Mouse (Mus musculus): ENCODE data around the gene BC004004.

The BC004004 gene

DNA sequence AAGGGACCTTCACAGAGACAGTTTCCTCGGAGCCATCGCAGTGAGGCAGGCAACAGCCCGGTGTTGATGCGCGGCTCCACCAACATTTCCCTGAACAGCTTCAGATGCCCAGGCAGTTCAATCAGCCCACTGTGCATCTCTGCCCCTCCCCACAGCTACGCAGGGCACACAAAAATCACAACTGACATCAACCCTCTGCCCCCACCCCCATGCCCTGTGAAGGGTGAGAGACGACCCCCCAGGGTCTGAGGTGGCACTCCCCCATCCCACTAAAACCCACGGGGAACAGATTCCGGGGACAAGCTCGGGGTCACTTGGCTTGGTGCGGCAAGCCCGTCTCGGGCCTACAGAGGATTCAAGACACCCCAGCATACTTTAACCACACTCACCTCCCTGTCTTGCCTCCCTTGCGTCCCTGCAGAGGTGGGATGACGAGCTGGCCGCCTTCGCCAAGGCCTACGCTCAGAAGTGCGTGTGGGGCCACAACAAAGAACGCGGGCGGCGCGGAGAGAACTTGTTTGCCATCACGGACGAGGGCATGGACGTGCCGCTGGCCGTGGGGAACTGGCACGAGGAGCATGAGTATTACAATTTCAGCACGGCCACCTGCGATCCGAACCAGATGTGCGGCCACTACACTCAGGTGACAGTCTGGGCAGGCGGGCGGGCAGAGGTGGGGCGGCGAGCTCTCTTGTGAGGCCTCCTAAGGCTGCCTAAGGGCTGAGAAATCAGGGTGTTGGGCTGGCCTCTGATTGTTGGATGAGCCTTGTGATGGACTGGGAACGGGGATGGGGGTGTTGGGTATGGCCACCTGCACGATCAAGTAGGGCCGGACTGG lies 53.4 kb downstream of the BC004004 start:
- no peak for DNase-seq (ENCODE audit: low spot score in 2 of 2)

DNA sequence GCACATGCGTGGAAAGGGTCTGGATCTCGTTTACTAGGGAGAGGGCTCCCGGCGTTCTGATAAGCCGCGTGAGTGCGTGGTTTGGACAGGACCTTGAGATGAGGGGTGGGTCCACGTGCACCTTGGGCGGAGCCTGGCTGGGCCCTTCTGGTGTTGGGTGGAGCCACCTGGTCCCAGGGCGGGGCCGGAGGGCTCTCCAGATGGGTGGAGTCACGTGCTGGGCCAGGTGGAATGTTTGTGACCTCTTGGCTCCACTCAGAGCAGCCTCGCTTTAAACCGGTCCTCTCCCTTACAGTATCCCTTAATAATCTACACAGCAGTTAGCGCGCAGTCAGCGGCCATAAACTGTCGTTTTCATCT lies 54.0 kb downstream of the BC004004 start:
- no peak for DNase-seq (ENCODE audit: low spot score in 2 of 2)

DNA sequence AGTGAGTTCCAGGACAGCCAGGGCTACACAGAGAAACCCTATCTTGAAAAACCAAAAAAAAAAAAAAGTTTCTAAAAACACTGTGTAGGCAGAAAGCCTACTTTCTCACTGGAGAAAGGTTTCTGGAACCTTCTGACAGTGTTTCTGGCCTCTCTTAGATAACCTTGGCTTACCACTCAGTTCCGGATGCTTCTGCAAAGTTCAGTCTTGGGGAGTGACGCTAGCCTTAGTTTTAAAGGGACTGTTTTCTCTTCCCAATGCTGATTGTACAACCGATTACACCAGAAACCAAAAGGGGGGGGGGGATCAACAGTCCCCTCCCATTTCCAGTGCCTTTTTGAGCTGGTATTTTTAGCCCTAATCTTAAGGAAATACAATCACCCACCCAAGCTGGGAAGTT lies 55.0 kb downstream of the BC004004 start:
- DNase-seq (ENCODE audit: low spot score in 2 of 2): no peak

DNA sequence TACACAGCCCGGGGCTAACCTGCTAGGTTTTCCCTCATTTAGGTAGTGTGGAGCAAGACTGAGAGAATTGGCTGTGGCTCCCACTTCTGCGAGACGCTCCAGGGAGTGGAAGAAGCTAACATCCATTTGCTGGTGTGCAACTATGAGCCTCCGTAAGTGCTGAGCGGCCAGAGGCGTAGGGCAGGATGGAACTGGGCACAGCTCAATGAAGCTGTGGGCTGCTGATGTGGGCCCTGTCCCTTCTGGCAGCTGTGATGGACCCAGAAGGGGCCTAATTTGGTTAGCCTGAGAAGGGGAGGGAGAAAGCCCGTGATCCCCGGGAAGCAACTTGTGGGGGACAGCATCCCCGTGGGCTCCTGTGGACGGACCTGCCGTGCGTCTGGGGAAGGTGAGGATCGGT lies 57.2 kb downstream of the BC004004 start:
- no peak for DNase-seq (ENCODE audit: low spot score in 2 of 2)

DNA sequence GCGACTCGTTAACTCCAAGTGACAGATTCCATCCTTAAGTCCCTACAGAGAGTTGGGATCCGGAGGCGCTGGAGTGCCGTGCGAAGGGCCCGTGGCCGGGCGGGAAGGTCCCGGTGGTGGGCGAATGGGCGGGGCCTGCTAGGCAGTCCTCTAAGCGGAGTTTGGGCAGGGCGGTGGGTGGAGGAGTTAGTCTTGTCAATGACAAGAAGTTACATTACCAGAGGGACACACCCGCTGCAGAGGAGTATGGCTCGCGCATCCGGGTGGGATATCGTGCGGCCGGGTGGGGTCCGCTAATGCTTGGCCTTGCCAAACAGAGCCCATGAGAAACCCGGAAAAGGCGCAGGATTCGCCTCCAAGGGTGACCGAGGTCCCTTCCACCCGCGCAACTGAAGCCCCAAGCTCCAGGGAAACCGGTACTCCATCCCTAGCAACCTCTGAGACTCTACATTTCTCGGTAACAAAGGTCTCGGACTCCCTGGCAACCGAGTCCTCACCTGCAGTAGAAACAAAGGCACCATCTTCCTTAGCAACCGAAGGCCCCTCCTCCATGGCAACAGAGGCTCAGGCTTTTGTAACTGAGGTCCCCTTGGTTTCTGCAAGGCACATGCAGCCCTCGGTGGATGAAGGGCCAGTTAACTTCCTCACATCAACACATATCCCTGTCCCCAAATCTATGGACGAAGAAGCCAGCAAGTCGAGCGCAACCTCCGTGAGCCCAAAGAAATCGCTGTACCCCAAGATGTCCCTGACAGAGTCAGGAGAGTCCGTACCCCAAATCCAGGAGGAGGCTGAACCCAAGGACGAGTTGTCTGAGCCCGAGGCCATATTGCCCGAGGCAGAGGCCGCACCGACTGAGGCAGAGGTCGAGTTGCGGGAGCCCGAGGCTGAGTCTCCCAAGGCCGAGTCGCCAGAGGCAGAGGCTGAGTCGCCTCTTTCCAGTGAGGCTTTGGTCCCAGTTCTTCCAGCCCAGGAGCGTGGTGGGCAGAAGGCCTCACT lies 58.2 kb downstream of the BC004004 start:
- DNase-seq (ENCODE audit: low spot score in 2 of 2): no peak

DNA sequence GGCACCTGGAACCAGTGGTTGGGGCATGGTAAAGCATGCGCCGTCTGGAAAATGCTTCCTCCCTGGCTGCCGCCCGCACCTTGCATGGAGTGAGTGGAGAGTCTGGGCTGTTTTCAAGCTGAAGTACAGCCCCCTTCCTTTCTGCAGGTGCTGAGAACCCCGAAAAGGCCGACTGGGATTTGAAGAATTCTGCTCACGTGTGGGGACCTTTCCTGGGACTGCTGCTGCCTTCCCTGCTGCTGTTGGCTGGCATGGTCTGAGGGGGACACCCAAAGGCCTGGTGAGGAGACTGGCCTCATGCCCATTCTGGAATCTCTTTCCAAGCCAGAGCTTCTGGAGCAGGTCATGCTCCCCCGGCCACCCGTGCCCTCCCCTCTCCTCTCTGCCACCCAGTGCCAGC lies 59.1 kb downstream of the BC004004 start:
- no peak for DNase-seq (ENCODE audit: low spot score in 2 of 2)

DNA sequence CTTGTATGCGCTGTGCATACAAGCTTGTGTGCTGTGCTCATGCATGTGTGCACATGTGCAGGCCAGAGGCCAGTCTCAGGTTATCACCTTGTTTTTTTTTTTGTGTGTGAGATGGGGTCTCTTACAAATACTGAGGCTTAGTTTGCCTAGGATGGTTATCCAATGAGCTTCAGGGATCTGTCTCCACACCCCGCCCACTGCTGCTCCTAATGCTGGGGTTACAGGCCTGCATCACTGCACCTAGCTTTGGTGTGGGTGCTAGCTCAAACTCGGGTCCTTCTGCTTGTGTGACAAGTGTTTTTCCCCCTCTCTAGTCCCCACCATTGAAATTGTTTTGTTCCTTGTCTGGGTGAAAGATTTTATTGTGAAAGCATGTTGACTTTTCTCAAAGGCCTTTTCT lies 61.6 kb downstream of the BC004004 start:
- DNase-seq (ENCODE audit: low spot score in 2 of 2): no peak

DNA sequence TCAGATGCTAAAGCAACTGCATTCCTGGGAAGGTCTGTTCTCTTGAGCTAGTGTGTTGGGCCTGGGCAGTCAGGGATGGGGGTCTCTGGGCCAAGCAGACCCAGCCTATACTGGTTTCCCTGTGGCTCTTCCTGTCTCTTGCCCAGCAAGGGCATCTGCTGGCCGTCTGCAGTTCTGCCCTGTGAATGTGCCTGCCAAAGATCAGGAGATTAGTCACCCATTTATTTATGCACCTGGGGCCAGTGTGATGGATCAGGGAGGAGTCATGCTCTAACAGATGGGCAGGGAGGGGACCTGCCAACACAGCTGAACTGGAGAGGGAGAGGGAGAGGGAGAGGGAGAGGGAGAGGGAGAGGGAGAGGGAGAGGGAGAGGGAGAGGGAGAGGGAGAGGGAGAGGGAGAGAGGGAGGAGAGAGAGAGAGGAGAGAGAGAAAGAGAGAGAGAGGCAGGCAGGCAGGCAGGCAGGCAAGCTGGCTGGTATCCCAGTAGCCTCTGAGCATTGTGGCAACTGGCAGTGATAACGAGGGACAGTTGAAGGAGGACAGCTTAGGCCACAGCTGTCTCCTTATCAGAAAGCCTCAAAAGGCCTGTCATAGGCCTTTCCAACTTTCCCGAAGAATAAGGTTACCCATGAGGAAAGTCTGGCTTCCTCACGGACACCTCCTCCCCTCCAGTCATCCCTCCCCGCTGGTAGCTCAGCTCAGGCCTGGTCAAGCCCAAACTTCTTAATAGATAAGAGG lies 62.3 kb downstream of the BC004004 start:
- no peak for DNase-seq (ENCODE audit: low spot score in 2 of 2)

DNA sequence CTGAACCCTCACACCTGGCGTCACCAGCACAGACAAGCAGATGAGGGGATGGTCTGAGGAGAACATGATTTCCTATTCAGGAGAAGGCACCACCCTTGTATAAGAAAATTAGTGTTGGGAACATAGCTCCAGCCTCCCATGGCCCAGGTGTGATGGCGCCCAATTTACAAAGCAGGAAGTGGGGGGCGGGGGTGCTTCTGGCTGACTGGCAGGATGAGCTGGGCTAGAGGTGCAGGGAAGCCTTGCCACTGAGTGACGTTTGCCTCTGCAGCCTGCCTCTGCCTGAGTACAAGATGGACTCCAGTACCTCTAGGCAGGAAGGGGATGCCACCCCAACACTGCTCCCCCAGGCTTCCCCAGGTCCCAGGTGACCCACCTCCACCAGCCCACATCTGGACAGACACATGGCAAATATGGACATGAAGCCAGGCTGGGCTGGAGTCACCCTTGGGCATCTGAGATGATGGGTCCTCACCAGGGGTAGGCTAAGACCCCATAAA lies 63.6 kb downstream of the BC004004 start:
- DNase-seq (ENCODE audit: low spot score in 2 of 2): no peak

DNA sequence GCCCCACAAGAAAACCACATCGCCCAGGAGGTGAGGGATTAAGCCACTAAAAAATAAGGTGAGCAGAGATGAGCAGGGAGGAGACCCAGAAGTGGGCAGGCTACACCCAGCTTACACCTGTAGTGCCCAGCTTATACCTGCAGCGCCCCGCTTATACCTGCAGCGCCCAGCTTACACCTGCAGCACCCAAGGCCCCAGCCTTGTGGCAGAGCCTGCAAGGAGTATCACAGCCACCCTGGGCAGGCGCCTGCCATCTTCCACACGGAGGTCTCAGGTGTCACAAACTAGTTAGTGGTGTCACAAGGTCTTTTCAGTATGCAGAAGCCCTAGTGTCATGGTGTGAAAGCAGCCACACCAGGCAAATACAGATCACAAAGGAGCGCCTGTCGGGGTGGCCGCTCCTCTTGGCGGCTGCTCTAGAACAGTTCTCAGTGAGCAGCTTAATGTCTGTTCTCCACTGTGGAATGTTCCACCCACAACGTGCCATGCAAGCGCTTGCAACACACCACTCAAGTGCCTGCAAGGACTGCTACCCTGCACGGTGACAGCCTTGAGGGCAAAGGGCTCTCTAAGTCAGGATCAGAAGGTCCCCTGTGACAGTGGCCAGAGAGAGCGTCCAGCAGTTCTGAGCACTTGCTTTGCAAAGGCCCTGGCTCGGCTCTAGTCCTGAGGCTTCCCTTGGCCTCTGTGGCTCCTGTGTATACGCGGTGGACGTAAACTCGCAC lies 67.8 kb downstream of the BC004004 start:
- DNase-seq (ENCODE audit: low spot score in 2 of 2): no peak

DNA sequence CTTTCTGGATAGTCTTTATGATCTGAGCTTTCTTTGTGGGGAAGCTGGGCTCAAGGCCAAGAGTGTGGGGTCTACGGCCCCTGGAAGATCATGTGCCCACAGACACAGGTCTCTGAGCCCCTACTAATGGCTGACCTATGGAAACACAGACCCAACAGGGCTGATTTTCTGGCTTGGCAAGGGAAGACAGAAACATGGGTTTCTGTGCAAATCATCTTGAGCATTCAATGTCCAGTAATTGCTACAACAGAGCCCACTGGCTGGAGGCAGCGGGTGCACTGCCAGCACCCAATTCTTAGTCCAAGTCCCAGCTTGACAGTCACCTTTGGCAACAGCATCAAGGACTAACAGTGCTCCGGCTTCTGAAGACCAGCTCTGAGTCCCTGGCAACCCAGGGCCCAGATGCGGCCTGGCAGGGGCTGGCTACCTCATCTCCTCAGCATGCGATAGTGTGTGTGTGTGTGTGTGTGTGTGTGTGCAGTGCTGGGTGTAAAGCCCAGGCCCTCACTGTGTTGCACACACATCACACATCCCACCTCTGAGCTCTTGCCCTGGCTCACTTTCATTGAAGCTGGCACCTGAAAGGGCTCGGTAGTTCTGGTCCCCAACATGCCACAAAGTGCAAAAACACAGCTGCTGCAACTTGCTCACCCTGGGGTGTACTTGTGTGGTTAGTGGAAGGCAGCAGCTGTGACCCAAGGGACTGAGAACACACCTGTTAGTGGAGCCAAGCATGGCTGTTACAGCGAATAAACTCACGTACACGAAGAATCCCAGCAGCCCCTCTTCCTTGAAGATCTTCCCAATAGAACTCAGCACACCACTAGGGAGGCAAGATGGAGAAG lies 69.6 kb downstream of the BC004004 start:
- DNase-seq (ENCODE audit: low spot score in 2 of 2): no peak

DNA sequence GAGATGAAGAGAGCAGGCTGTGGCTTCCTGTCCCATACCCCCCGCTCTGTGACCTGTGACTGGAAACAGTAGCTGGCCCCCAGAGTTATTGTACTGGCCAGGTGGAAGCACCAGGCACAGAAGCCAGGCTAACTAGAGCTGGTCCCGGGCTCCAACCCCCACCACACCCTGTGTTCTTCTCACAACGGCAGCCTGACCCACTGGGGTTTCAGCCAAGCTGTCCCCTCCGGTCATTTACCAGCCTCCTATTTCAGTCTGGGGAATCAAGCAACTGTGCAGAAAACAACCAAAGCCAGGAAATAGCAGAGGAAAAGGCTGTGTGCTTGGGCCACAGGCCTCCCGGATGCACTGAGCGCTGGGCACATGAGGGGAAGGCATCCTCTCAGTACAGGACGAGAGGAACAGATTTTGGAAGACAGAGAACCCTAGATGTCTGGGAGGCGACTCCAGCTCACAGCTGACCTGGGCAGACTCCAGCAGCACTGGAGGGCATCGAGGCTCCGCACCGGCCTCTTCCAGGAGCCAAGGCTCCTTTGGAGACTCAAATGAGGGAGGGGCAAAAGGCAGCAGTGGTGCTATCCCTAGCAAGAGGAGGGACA lies 70.7 kb downstream of the BC004004 start:
- no peak for DNase-seq (ENCODE audit: low spot score in 2 of 2)

DNA sequence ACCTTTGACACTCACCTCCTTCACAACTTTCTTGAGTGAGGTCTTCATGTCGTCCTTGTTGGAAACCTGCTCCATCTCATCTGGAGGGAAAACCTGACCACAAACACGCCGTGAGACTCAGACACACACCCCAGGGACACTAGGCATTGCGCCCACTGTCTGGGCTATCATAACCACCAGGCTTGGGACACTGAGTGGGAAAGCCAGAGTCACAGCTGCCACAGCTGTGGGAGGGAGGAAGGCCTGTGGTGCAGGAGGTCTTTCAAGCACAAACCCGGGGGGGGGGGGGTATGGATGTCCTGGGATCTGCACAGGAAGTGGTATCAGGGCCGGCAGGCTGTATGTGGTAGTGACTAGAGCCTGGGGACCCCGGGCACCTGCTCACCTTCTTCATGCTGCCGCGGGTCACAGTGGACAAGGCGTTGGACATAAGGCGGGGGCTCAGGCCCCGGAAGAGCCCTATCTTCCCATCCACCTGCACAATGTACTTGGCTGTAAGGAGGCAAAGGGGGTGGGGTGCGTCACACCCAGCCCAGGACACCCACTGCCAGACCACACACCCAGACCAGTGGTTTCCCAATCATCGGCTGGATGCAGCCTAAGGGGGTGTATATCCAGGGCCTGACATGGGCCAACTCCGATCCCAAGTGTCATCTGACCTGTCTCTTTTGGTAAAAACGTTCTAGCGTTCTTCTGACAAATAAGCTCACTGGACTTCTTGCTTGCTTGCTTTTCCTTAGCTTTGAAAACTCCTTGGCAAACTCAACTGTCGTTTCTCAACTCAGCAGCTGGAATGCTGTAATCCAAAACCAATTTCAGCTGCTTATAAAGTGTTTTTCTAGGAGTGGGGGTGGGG lies 72.0 kb downstream of the BC004004 start:
- DNase-seq (ENCODE audit: low spot score in 2 of 2): no peak

DNA sequence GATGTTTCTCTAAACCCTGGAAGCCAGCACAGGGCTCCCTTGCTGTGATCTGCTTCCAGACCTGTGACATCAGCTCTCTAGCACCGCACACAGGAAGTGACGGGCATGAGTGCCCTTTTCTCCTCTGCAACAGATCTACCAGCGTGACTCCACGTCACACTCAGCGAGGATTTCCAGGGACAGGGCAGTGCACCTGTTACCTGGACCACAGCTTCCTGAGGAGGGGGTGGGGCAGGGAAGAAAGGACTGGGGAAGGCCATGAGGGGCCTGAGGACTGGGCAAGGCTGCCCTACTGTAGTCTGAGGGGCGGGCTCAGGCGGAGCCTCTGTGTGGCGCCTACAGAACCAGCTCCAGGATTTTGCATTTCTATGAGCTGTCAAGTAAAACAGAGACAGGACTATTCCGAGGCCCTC lies 73.0 kb downstream of the BC004004 start:
- peak in 1 of 2 experiments; percentile 49 for DNase-seq (ENCODE audit: low spot score in 2 of 2)

DNA sequence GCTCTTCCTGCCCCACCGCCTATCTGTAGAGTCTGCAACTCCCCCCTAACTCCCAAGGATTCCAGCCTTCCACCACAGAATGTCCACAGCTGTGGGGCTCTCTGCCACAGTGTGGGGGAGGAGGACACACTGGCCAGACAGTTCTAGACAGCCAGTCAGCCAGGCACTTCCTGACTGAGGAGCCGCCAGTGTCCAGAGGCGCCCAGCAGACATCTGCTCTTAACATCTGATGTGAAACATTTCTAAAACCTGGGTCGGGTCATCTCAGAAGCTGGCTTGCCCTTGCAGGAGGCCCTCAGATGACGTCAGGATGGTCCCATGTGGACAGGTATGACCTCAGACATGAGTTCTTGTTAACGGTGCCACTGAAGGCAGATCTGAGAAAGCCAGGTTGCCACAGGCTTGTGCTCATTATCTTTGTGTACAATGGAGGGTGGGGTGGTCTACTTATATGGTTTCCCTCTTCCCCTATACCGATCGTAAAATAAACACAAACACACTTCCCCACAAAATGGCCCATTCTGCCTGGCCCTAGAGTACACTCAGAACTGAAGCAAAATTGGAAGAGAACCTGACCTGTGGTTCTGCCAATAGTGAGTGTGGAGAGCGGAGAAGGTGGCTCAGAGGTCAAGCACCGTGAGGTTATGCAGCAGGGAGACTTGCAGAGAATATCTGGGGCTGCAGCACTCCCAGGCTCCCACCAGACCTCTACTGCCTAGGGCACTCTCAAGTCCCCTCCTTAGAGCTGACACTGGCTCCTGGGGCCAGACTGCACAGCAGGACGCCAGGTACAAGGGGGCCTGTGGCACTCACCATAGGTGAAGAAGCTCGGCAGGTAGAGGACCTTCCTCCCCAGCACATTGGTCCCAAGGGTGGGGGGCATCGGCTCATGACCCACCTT lies 73.7 kb downstream of the BC004004 start:
- DNase-seq (ENCODE audit: low spot score in 2 of 2): no peak

DNA sequence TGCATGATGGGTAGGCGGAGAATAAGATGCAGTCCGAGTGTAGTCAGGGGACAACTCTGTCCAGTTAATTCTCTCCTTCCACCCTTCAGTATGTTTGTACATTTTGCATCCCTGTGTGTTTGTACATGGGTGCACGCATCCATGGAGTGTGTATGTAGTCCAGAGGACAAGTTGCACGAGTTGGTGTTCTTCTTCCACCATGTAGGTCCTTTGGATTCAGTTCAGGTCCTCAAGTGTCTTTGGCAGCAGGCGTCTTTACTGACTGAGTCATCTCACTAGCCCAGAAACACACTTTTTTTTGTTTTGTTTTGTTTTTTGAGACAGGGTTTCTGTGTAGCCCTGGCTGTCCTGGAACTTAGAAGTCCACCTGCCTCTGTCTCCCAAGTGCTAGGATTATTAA lies 74.7 kb downstream of the BC004004 start:
- no peak for DNase-seq (ENCODE audit: low spot score in 2 of 2)

DNA sequence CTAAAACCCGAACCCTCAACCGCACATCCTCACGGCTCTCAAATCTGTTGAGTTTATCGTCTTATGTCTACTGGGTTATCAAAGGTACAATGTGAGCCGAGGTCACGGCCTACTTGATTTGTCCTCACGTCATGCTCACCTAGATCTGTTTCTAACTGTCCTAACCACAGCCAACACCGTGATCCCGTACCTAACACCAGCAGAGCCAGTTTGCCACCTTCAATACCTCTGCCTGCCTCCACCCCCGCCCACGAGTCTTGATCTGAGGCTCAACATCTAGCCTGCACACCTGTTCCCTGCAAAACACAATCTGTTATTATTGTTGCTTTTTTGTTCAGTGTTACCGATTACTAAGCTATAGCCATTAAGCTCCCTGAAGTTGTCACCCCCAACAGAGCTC lies 76.7 kb downstream of the BC004004 start:
- no peak for DNase-seq (ENCODE audit: low spot score in 2 of 2)

Data from spleen, postnatal 10 days (tissue).